Mouse (Mus musculus): ENCODE data around the gene Fam184a.
A peak's percentile ranks its signal among the peaks of the same experiment; 100 is the strongest.

The Fam184a gene

DNA sequence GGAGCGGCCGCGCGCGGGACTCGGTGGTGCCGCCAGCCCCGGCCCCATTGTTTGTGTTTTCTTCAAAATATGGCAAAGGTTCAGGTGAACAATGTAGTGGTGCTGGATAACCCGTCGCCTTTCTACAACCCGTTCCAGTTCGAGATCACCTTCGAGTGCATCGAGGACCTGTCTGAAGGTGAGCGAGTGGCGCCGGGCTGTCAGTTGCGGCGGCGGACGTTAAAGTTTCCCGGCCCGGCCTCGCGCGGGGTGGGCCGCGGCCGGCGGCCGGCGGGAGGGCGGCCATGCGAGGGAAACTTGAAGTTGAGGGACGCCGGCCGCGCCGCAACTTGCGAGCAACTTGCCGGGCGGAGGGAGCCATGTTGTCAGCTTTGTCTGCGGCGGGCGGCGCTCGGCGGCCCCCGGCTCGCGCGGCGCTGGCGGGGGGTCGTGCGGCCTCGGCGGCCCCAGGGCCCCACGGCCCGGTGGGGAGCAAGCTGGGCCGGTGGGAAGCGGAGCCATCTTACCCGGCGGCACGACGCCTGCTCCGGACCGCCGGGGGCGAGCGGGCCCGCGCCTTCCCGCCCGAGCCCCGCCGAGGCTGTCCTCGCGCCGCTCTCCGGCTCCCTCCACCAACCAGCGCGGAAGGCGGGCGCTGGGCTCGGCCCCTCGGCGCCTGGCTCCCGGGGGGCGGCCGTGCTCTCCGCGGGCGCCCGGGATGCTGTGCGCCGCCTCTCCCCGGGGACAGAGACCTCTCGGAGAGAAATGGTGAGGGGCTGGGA is 153.6 kb downstream of the Fam184a start:
- peak; percentile 69 for DNase-seq (ENCODE audit: low spot score)

- DNase-seq (ENCODE audit: low spot score): peak; percentile 96
Observed at GRCm38 (mm10) chr10:53596677-53597120, 154.2 kb downstream of the Fam184a start, which contains the start of gene Asf1a. Asf1a (plus strand) TSS chr10:53596757.

DNA sequence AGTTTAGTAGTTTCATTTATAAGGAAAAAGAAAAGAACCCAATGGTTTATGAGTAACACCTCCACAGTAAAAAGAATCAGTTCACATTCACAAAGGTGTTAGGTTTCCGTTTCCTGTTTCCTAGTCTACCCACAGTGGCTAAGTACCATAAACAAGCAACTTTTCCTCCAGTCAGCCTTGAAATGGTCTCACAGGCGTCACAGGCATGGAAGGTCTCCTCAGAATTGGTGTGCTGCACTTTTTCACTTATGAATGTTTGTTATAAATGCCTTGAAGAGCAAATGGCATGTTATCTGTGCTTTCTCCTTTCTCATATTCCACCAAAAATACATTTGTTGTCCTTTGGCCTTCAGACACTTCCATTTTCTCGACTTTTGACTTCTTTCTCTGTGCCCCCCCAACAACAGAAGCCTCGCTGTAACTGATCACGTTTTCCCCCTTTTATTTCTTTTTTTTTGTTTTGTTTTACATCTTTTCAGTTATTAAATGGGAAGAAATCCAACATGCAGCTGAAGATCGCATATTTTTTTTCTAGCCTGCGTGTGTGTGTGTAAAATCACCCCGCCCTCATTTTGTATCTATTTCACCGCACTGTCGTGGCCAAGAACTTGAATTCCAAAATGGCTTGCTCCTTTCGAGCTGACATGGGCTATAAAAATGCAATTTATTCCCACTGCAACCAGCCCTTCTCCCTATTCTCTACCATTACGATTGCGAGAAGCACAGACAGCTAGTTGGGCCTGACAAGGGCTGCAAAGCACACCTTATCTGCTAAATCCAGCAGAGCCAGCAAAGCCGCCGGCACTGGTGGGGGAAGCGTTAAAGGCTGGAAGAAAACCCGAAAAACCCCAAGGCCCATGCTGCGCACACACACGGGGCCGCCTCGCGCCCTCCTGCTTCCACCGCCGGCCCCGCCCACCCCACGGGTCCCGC is 154.9 kb downstream of the Fam184a start:
- no peak for DNase-seq (ENCODE audit: low spot score)

DNA sequence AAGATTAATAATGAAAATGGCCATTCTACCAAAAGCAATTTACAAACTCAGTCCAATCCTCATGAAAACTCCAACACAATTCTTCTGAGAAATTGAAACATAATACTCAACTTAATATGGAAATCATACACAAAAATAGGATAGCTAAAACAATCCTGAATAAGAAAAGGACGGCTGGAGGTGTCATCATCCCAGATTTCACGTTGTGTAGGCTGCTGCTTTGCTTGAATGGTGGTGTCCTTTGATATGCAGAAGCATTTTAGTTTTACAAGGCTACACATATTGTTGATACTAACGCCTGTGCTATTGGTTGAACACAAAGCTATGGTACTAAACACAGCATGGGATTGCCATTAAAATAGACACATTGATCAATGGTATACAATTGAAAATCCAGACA is 165.1 kb downstream of the Fam184a start:
- no peak for DNase-seq (ENCODE audit: low spot score)
